Mouse (Mus musculus): ENCODE results near the gene Fam208b. TPM values are rescaled to one million over a fixed set of nuclear protein-coding genes. Genes with fewer than 3 reads are reported as not detected.
"Not testable (repeated sequence)": the region's sequence is repeated elsewhere in the genome, so short reads cannot be mapped to it uniquely, and the experiment has no call there.

The Fam208b gene
- polyA plus RNA-seq, 1 experiment from 2014 or later, result 14.7 TPM

DNA sequence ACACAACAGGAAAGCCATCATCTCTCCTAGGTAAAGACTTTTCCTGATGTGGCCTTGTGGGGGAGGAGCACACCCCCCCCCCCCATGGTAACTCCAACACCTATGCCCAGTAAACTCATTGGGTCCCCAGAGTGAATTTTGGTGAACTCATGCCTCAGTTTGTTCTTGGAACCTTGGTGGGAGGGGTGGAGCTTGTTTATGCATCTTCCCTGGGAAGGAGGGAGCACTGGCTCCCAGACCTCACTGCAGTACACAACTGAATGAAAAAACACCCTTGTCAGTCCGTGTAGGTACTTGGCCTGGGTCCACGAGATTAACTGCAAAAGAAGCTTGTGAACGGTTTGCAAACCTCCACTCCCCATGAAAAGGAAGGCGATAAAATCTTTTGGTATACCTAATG, 78.5 kb downstream of the Fam208b start:
- WGBS, result 70% methylated on average over 4 of the region's 4 CpGs
- ATAC-seq (ENCODE audit: low FRiP score), result no peak

DNA sequence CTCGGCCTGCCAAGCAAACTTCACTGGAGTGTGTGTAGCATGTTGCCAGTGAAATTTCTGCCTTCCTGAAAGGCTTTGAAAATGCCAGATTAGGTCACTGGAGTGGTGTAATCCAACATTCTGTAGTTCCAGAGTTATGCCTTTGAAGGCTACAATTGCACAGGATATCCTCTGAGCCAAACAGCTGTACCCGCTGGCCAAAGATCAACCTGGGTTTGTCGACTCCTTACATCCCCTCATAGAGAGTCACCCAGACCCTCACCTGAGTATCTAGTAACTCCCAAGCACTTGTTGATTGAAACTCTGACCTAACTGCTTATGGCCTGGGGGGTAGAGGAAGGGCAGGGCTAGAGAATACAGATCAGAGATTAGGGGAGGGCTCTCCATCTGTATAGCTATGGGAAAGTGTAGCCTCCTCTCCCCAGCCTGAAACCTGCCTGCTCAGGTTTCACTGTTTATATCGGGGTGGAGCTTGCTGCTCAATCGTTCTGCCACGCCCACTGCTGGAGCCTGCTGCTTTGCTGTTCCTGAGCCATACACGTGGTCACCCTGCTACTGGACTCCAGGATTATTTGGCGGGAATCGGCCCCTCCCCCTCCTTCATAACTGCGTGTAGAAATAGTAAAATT, 79.1 kb downstream of the Fam208b start:
- no peak; the same call in 1 of the 2 replicates for ATAC-seq (ENCODE audit: low FRiP score)
- Histone ChIP-seq H3K27ac (replicated peaks) (no peak overlapping the region), H3K4me1 (peaks cover 1% of the 10 kb centered on the region; the same call in 1 of the 2 replicates), H3K9me3 (replicated peaks) (no peaks in the 10 kb centered on the region), H3K27me3 (replicated peaks) (no peaks in the 10 kb centered on the region), H3K4me3 (replicated peaks) (no peak overlapping the region), H3K36me3 (no peaks in the 10 kb centered on the region), H3K4me2 (no peak overlapping the region), H3K9ac (replicated peaks) (no peak overlapping the region)
- 72% methylated on average over 10 of the region's 10 CpGs for WGBS

More for the DNA sequence above, 78.5 kb downstream of the Fam208b start:
- peaks cover 7% of the 10 kb centered on the region; the same call in 1 of the 2 replicates for H3K4me1 ChIP-seq
- no peaks in the 10 kb centered on the region for H3K27me3 ChIP-seq (replicated peaks)
- no peaks in the 10 kb centered on the region for H3K36me3 ChIP-seq
- no peak overlapping the region for H3K4me2 ChIP-seq
- H3K27ac ChIP-seq (replicated peaks), result no peak overlapping the region
- H3K9me3 ChIP-seq (replicated peaks), result no peaks in the 10 kb centered on the region
- no peak overlapping the region for H3K4me3 ChIP-seq (replicated peaks)
- no peak overlapping the region for H3K9ac ChIP-seq (replicated peaks)

DNA sequence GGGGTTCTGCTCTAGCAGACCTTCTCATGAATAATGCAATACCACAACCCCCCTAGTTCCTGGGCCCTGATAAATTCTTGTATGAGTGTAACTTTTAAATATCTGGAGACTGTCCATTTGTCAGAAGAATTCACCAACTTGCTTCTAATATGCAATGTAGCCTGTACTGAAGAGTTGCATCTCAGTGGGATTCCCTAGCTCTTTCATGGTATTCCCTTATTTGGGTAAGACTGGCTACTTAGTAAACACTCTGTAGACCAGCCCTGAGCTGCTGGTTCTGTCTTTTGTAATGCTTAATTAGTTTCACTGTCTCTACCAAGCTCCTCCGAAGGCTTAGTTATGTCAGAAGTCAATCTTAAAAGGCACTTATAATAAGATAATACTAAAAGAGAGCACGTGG, 79.7 kb downstream of the Fam208b start:
- H3K4me3 ChIP-seq (replicated peaks); H3K9ac ChIP-seq (replicated peaks); H3K4me2 ChIP-seq; H3K27ac ChIP-seq (replicated peaks); H3K9me3 ChIP-seq (replicated peaks); H3K27me3 ChIP-seq (replicated peaks); ATAC-seq (ENCODE audit: low FRiP score); H3K4me1 ChIP-seq; H3K36me3 ChIP-seq: not testable (repeated sequence)
- WGBS, result 61% methylated on average over 2 of the region's 2 CpGs

DNA sequence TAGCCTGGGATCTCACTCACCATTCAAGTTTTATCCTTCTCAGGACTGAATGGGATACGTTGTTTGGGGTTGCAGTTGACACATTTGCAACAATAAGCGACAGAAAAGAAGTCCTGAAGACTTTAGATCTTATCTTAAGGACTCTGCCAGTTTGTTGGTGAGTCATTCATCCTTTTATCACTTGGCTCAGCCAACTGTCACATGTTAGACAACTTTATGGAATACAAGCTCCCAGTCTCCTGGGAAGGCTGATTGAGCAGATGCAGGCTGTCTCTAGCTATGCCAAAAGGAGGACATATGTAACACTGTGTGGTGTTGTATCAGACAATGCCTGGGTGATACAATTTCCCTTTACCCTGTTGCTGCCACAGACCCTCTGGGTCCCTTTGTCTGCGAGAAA, 80.5 kb downstream of the Fam208b start:
- no peak for ATAC-seq (ENCODE audit: low FRiP score)
- Histone ChIP-seq H3K9me3 (replicated peaks) (no peaks in the 10 kb centered on the region), H3K4me3 (replicated peaks) (no peak overlapping the region), H3K4me2 (no peak overlapping the region), H3K27ac (replicated peaks) (no peak overlapping the region), H3K27me3 (replicated peaks) (no peaks in the 10 kb centered on the region), H3K4me1 (no peaks in the 10 kb centered on the region), H3K36me3 (no peaks in the 10 kb centered on the region), H3K9ac (replicated peaks) (no peak overlapping the region)
- 63% methylated on average over 3 of the region's 3 CpGs for WGBS

DNA sequence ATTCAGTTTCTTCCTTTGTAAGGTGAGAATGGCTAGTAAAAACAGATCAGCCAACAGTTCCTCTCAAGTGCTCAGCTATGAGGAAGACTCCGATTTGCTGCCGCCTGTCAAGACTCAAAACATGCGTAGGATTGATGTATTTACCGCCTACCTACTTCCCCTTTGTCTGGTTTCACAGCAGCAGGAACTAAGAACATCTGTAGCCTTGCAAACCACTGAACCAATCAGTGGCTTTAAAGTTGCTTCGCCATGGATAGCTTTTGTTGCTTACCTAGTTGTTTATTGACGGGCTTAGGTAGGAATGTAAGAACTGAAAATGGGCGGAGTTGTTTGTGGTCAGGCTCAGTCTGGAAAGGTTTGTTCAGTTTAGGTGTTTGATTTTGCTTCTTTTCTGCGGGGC, 84.6 kb downstream of the Fam208b start:
- H3K9ac ChIP-seq (replicated peaks), result no peak overlapping the region
- H3K4me3 ChIP-seq (replicated peaks), result no peak overlapping the region
- 84% methylated on average over 8 of the region's 8 CpGs for WGBS
- H3K9me3 ChIP-seq (replicated peaks), result no peaks in the 10 kb centered on the region
- no peak overlapping the region for H3K4me2 ChIP-seq
- no peaks in the 10 kb centered on the region for H3K36me3 ChIP-seq
- H3K27me3 ChIP-seq (replicated peaks), result no peaks in the 10 kb centered on the region
- no peak for ATAC-seq (ENCODE audit: low FRiP score)
- no peaks in the 10 kb centered on the region for H3K4me1 ChIP-seq
- H3K27ac ChIP-seq (replicated peaks), result no peak overlapping the region

DNA sequence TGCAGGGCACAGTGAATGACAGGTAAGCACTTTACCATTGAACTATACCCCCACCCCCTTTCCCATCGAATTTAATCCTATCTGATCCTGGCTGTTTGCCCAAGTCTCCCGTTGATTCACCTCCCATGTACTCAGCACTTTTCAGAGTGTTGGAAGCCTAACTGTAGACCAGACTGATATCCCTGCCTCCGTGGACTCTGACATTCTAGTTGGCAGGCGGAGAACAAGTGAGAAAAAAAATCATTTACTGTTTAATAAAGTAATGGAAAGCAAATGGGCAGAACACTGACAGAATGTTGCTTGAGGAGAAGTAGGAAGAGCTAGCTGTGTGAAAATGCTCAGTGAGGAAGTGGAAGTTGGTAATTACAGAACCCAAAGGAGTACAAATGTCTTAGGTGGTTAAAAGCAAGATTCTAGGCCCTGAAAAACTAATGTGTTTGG, 85.3 kb downstream of the Fam208b start:
- Histone ChIP-seq H3K9me3 (replicated peaks) (no peaks in the 10 kb centered on the region), H3K9ac (replicated peaks) (no peak overlapping the region), H3K4me1 (no peaks in the 10 kb centered on the region), H3K4me3 (replicated peaks) (no peak overlapping the region), H3K27ac (replicated peaks) (no peak overlapping the region), H3K4me2 (no peak overlapping the region), H3K27me3 (replicated peaks) (no peaks in the 10 kb centered on the region), H3K36me3 (no peaks in the 10 kb centered on the region)
- WGBS, result 61% methylated on average over 4 of the region's 4 CpGs
- no peak for ATAC-seq (ENCODE audit: low FRiP score)

DNA sequence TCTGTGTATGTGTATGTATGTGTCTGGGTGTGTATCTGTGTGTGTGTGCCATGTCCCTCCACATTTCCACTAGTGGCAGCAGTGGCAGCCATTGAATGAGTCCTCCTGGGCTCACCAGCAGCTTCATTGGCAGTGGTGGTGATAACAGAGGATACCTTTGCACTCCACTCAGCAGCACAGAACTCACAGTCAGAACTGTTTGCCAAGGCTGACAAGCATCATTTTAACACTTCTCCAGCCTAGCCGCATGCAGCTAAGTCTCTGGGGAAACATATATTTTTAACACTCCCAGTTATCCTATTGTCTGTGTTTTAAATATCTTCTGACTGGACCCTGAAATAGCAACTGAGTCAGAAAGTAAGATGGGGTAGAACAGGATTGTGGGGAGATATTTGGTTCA, 87.0 kb downstream of the Fam208b start:
- no peak overlapping the region for H3K9ac ChIP-seq (replicated peaks)
- H3K36me3 ChIP-seq, result no peaks in the 10 kb centered on the region
- 68% methylated on average over 1 of the region's 1 CpGs for WGBS
- no peak for ATAC-seq (ENCODE audit: low FRiP score)
- H3K27me3 ChIP-seq (replicated peaks), result no peaks in the 10 kb centered on the region
- H3K9me3 ChIP-seq (replicated peaks), result no peaks in the 10 kb centered on the region
- no peaks in the 10 kb centered on the region for H3K4me1 ChIP-seq
- no peak overlapping the region for H3K27ac ChIP-seq (replicated peaks)
- H3K4me2 ChIP-seq, result no peak overlapping the region
- H3K4me3 ChIP-seq (replicated peaks), result no peak overlapping the region

DNA sequence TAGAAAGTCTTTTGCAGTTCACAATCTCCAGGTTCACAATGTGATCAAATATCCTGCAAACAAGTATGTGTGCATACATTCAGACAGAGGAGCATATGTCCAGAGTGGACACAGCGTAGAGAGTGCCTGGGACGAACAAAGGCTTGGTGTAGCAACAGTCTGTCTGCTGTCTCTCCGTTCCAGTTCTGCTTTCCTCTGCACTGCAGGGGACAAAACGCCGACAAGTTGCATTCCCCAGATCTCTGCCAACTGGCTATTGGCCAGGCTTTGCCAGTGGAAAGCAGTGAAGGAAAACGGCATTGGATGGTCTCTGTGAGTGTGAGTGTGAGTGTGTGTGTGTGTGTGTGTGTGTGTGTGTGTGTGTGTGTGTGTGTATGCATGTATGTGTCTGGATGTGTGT, 87.4 kb downstream of the Fam208b start:
- H3K9ac ChIP-seq (replicated peaks), result no peak overlapping the region
- no peak for ATAC-seq (ENCODE audit: low FRiP score)
- WGBS, result 58% methylated on average over 6 of the region's 6 CpGs

DNA sequence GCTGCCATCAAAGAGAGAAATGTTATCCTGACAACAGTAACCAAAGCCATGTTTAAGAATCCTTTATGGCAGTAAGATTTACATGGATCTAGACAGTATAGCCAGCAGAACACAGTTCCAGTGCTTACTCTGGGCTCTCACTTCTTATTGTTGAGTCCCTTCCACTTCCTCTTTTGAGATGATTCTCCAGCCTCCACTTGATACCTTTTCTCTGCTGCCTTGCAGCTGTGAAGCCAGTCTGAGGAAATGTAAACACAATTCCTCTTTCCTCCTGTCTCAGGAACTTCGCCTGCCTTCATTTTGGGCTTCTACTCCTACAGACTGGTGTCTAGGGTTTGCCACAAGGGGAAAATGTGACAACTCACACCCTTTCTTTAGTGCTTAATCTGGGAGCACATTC, 90.9 kb downstream of the Fam208b start:
- H3K27me3 ChIP-seq (replicated peaks); H3K4me3 ChIP-seq (replicated peaks); H3K27ac ChIP-seq (replicated peaks); H3K9ac ChIP-seq (replicated peaks); H3K9me3 ChIP-seq (replicated peaks); H3K4me2 ChIP-seq; ATAC-seq (ENCODE audit: low FRiP score); H3K36me3 ChIP-seq; H3K4me1 ChIP-seq: not testable (repeated sequence)
- 38% methylated on average over 1 of the region's 1 CpGs for WGBS

More for the DNA sequence above, 87.4 kb downstream of the Fam208b start:
- H3K9me3 ChIP-seq (replicated peaks), result no peaks in the 10 kb centered on the region
- no peaks in the 10 kb centered on the region for H3K36me3 ChIP-seq
- no peaks in the 10 kb centered on the region for H3K4me1 ChIP-seq
- H3K4me3 ChIP-seq (replicated peaks), result no peak overlapping the region
- H3K4me2 ChIP-seq, result no peak overlapping the region
- no peaks in the 10 kb centered on the region for H3K27me3 ChIP-seq (replicated peaks)
- H3K27ac ChIP-seq (replicated peaks), result no peak overlapping the region

DNA sequence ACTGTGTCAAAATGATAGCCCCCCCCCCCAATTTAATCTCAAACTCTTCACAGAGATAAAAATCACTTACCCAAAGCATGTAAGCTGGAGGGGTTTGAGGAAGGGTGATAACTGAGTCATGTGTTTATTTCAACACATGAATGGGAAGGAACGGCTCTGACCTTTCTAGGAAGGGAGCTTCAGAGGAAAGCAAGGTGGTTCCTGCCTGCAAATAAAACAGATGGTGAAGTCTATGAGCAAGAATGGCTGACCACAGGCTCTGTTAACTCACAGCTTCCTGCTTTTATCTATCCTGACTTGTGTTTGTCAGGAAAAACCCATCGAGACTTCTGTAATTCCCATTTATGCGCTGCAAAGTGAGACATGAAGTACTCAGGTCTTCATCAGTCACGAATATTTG, 91.6 kb downstream of the Fam208b start:
- not testable (repeated sequence) for H3K27ac ChIP-seq (replicated peaks); H3K9me3 ChIP-seq (replicated peaks); H3K4me3 ChIP-seq (replicated peaks); H3K27me3 ChIP-seq (replicated peaks); ATAC-seq (ENCODE audit: low FRiP score); H3K9ac ChIP-seq (replicated peaks); H3K36me3 ChIP-seq; H3K4me1 ChIP-seq; H3K4me2 ChIP-seq
- 82% methylated on average over 3 of the region's 4 CpGs for WGBS

Data from neural tube, embryonic 15.5 days (tissue).